Mouse (Mus musculus): ENCODE measurements around the gene Gm21921.
"Not testable (repeated sequence)": the region's sequence is repeated elsewhere in the genome, so short reads cannot be mapped to it uniquely, and the experiment has no call there.

Gene Gm21921

DNA sequence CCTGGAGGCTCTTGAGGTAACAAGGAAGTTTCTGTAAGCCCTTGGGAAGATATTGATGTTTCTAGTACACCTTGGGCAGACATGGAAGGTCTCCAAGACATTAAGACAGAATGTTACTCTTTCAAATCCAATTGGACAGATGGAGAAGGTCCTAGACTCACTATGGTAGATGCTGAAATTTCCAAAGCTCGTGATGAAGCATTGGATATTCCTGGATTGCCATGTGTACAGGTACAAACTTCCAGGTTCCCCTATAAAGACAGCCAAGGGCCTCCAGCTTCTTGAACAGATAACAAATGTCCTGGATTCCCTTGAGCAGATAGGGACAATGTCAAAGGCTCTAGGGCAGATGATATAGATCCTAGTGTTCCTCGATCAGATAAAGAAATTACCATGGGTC is at the start of gene Gm21921:
Gm21921 (minus strand) TSS at position 101 of the 400 bp plus-strand sequence.
- DNase-seq (ENCODE audit: low read depth), result not testable (repeated sequence)
